Mouse (Mus musculus): ENCODE results near the gene Nckap5.
A peak's percentile ranks its signal among the peaks of the same experiment; 100 is the strongest.
"Not testable (repeated sequence)": the region's sequence is repeated elsewhere in the genome, so short reads cannot be mapped to it uniquely, and the experiment has no call there.

Nckap5 gene

DNA sequence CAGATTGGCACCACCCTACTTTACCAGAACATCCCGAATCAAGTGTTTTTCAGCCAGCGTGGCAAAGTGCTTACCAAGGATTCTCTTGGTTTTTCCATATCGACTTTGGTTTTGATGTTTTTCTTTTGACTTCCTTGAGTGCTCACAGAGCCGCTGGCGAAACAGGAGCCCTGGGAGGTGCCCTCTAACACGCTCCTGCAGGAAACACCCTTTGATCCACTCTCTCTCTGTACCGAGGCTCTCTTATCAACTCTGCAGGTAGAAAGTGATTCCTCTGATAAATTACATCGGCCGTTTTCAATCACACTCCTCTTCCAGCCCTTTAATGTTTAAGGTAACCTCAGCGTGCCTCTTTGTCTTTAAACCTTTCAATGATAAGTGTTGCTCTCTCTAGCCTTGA lies 807.6 kb downstream of the Nckap5 start:
- no peak for DNase-seq (ENCODE audit: low spot score)

DNA sequence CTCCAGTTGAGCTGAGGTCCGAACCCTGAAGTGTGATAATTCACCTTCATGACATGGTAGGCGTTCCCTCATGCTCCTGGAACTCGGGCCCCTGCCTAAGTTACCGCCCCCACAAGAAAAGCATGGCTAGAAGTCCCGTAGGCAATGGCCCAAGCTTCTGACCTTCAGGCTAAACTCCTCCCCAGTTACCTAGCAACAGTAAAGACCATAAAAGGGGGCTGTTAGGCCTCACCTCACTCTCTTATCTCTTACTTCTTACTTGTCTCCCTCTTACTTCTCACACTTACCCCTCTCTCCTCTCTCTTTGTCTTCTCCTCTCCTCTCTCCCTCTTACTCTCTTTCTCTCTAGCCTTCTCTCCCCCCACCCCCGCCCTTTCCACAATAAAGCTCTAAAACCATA lies 811.9 kb downstream of the Nckap5 start:
- not testable (repeated sequence) for DNase-seq (ENCODE audit: low spot score)

DNA sequence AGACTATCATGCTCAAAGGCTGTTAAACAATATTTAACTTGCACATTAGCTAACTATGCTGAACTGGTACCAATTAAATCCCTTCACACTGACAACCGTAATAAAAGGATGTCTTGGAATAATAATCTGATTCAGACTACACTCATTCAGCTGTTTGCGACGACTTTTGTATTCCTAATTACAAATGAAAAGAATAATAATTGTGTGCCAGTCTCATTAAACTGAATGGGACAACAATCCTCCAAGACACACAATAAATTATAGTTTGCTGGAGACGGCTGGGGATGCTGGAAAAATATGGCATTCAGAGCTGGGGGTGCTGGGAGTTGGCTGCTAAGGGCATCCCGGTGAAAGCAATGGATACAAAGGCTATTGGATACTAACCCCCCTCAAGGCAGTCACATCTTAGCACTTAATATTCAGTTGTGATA lies 818.9 kb downstream of the Nckap5 start:
- DNase-seq (ENCODE audit: low spot score), result peak; percentile 12

DNA sequence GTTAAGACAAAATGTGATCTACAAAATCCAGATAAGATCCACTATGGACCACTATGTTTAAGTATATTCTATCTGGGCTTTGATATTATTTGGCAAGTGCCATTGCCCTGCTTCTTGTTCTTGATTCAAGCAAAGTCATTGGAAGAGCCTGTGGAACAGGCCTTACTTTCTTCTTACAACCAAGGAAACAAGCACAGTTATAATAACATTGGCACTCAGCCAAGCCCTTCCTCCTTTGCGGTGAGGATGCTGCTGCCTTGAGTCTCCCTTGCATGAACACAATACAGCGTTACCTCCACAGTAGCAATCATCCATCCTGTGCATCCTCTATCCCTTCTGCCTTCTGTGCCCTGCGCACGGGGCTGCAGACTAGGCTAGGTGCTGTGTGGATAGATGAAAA lies 823.0 kb downstream of the Nckap5 start:
- no peak for DNase-seq (ENCODE audit: low spot score)

DNA sequence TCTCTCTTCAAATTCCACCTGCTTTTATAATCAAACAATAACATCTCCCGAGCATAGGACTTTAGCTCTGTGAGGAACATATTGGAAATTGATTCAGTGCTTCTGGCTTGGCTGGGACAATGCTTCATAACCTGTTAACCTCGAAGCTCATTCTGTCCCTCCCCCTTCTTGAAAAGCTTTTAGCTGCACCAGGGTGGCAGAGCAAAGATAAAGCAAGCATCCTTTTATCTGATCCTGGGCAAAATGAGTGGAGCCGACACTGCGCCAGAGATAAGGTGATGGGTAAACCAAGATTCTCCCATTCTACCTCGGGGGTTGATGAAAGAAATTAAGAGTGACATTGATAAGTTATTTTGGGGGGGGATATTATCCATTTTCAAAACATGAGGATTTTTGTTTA lies 824.9 kb downstream of the Nckap5 start:
- DNase-seq (ENCODE audit: low spot score), result no peak

DNA sequence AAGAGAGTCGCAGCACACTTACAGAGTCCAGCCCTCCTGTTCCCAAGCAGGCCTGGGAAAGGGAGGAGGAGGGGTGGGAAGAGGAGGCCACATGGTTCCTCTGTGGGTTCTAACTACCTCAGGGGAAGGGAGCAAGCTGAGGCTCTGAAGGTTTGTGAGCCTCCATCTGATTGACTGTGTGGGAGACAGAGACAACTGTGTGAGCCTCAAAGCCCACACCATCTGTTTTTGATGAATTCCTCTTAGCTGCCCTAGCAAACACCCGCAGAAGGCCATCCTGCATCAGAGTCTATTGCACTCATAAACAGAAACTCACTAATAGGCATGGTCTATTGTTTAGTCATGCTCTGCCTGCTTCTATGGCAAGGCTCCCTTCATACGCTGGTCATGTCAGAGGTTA lies 834.1 kb downstream of the Nckap5 start:
- DNase-seq (ENCODE audit: low spot score), result no peak

DNA sequence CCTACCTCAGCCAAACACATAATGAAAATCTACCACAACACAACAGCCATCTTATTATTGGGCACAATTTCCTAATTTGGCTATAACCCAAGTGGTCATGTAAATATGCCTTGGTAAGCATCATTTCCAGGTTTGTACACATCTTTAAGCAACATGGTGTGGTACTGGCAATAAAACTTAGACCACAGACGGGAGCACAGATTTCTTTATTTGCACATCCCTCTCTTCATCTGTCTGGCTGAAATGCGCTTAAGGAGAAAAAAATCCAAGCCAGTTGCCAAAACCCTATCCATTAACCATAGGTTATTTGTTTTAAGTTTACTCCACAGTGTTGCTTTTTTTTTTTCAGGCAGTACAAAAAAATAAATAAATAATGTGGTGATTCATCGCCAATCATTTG lies 842.8 kb downstream of the Nckap5 start:
- DNase-seq (ENCODE audit: low spot score), result no peak

DNA sequence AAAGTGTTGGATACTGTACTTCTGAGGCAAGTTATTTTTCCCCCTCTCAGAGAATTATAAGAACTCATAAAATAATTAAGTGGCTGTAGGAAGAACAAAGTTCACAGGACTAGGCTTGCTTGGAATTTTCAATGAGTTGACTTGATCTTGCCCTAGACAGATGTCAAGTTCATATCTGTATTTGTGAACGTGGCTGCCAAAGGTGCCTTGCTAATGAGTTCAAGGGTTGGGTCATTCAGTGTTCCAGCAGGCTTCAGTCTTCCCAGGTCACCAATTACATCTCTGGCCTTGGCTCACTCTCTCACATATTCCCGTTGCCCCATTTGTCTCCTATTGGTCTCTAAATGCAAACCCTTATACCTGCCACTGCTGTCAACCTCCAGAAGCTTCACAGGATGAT lies 846.0 kb downstream of the Nckap5 start:
- DNase-seq (ENCODE audit: low spot score), result no peak

DNA sequence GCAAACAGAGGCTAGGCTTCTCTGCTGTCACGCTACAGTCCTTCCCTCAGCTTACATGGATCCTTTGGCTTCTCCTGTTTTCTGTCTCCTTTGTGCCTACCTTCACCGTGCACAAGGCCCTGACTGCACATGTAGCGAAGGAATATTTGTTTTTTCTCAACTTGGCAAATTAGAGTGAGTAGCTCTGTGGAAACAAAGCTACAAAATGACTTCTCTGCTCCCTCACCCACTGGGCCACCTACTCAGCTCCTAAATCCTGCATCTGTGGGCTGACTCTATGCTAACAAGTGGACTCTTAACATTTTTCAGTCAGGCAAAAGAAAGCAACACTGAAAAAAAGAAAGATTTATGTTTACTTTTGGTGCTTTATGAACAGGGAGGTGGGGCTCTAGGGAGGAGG lies 856.0 kb downstream of the Nckap5 start:
- DNase-seq (ENCODE audit: low spot score), result no peak

DNA sequence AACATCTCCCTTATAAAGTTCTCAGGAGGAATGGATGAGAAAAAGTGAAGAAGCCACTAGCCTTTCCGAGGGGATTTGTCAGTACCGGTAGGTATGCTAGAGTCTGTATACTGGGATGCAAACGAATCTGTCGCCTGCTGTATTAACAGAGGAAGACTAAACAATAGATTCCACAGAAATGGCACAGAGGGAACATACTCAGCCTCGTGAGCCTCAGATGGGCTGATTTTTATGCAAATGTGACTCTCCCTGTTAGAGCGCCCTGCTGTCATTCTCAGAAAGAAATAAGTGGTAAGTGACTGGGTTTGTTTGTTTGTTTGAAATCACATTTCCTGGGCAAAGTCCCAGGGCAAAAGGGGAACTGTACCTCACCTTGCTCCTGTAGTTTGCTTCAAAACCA lies 858.7 kb downstream of the Nckap5 start:
- DNase-seq (ENCODE audit: low spot score), result no peak

DNA sequence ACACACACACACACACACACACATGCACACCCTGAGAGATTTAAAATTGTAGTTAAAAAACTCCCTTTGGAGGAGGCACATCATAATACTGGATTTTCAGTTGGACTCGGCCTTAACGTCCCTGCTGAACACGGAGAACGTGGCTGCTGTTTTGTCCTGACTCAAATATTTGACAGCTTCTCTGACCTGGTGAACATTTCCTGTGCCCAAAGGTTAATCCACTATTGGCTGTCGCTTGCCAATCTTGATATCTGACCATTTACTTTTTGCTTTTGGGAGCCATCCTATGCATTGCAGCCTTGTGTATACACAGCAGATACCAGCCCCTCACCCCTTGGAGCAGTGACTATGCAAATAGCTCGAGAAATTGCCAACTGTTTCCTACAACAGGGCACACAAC lies 862.9 kb downstream of the Nckap5 start:
- no peak for DNase-seq (ENCODE audit: low spot score)

DNA sequence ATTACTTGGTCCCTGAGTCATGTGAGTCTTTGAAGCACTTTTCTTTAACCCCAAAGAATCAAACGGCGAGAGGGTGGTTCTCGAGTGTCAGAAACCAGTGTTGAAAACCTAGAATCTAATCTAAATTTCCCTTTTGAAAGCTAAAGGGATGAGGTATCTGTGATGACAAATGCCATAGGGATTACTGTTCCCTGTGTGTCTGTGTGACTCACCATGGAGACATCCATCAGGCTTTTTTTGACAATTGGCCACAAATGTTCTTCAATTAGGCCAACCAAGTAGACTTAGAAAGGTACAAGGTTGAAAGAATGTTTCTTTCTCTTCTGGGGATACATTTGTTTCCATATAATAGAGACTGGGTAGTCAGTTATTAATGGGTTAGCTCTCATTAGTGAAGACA lies 879.6 kb downstream of the Nckap5 start:
- no peak for DNase-seq (ENCODE audit: low spot score)

DNA sequence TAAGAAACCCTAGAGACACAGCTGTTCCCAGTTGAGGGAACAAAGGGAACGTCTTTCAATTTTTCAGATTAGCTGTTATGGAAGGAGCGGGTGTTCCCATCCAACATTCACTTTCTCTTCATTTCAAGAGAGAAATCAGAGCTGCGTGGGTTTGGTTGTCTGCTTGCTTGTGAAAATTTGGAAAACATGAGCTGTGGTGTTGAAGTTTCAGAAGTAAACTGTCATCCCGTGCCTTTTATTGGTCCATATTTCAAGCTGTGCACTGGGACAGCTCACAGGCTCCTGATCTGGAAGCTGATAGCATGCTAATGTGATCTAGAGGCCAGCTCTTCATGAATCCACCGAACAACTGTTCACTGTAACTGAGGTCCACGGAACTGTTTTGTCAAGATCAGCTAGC lies 881.5 kb downstream of the Nckap5 start:
- no peak for DNase-seq (ENCODE audit: low spot score)

DNA sequence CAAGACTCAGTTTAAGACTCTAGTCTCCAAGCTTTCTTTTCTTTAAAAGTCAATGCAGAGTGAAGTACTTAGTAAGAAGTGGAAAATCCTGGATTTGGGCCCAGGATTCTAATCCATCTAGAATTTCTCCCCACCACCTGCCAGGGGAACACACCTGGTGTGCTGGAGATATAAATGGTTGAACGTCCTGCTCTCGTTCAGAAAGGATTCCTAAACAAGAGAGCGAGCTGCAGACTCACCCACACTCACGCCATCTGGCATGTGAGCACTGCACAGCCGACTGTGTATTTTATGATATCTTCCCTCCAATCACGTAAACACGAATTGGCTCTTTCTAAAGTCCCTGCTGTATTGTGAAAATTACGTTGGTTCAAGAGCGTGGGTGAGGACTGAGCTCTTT lies 885.5 kb downstream of the Nckap5 start:
- DNase-seq (ENCODE audit: low spot score), result no peak

DNA sequence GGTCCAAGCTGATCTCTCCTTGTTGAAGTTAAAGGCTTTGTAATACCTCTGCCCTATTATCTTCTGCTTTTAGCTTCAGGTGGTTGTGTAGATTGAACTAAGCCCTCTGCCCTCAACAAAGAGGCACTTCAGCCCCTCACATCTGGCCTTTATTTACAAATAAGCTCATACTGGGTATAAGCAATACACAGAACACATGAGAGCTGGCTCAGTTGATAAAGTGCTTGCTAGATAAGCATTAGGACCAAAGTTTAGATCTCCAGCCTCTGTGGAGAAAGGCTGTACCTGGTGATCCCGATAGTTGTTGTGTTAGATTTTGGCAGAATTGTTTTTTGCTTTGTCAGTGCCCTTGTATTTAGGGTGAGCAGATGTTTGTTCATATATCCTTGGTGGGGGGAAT lies 887.3 kb downstream of the Nckap5 start:
- DNase-seq (ENCODE audit: low spot score), result no peak

DNA sequence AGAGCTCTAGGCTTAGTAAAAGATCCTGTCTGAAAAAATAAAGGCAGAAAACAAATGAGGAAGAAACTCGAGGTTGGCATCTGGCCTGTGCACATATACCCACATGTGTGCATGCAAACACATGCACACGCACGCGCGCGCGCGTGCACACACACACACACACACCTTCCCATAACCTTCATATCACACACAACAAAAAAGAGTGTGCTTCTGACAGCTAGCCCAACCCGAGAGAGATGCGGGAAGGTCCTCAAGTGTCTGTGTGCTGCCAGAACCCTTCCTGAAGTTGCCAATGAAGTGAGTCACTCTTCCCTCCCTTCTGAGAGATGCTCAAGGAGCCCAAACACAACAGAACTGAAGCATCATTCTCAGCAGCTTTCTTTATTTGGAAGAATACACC lies 905.1 kb downstream of the Nckap5 start:
- no peak for DNase-seq (ENCODE audit: low spot score)

DNA sequence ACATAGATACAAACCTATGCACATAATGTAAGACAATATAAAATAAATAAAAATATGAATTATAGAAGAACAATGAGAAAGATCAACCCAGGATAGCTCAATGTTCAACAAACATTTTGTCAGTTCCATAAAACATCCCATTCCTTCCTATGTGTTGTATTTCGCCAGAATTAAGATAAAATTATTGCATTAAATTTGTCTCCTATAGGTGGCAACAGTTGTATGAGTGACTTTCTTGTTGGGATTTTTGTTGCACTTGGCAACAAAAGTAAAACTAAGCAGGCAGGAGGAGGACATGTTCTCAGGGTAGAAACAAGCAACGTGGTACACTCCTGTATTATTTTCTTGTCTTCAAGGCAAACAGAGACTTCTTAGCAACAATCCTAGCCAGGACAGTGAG lies 907.5 kb downstream of the Nckap5 start:
- no peak for DNase-seq (ENCODE audit: low spot score)

DNA sequence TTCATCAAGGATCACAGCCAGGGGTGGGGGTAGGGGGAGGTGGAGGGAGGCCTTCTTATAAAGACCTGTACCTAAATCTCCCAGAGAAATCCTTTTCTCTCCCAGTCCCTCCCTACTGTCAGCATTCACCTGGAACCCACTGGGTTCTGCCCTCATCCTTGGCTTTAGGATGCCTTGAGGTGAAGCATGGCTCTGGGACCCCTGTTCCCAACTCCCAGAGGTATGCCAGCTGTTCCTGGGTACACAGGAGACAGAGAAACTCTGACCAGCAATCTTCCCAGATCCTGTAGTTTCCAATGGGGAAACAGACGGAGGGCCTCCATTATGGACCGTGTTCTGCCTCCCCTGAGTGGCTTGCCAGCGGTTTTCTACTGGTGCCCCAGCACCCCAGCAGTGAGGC lies 909.9 kb downstream of the Nckap5 start:
- DNase-seq (ENCODE audit: low spot score), result no peak

DNA sequence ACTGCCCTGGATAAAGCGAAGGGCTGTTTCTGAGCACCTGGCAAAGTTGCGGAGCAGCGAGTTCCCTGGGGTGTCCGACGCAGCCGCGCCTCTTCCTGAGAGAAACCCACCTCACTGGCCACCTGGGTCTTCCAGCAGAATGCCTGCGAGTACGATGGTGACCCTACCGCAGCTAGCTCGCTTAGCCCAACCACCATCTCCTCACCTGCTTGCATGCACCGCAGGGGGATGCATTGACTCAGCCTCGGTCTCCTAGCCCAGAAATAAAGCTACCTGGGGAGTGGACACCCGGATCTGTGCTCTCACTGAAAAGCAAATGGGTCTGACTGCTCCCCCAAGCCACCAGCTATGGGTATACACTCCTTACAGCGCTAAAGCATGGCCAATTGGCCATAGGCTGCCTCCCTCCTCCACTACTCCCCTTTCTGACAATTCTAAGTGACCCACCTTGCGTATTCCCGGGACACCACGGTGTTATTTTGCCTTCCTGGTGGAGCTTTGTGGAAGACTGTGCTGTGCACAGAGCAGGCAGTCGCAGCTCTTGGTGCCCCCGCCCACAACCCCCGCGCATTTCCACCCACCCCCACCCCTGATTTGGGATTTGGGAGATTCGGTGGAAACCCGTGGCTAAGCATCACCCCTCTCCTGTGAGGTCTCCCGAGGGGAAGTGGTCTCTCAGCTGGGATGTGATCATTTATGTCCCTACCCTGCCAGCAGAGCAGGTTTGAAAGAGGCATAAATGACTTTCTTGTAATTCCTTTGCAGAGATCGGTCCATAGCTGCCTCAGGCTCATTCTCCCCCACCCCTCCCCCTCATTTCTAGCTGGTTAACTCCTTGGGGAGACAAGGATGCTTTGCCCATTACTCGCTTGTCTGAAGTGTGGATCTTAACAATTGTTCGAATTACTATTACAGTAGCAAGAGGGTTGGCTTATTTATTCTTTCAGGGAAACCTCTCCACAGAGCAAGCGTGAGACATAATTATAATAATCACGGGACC lies 917.7 kb downstream of the Nckap5 start, which contains the start of gene Lypd1:
Gene Lypd1, minus strand, starts transcription at position 501 of the 1,000 bp plus-strand sequence.
- DNase-seq (ENCODE audit: low spot score), result peak; percentile 38

DNA sequence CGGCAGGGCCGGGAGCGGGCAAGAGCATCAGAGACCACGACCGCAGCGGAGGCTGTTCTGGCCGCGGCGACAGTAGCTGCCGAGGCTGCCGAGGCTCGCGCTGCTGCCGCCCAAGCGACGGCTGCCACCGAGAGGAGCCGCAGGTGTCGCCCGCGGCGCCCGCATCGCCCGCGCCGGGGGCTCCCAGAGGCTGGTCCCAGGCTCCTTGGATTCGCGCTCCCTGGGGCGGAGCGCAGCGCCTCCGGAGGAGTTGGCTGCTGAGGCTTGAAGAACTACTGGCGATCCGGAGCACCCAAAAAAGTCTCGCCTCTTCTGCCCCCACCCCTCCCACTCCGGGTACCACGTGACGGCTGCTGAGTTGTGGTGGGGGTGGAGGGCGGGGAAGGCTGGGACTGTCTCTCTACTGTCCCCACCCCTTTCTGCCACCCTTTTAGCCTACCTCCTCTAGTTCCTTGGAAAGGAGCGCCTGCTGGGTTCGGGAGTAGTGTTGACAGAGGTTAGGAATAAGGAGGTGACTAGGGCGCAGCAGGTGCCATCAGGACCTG lies 918.6 kb downstream of the Nckap5 start:
- DNase-seq (ENCODE audit: low spot score), result peak; percentile 53

DNA sequence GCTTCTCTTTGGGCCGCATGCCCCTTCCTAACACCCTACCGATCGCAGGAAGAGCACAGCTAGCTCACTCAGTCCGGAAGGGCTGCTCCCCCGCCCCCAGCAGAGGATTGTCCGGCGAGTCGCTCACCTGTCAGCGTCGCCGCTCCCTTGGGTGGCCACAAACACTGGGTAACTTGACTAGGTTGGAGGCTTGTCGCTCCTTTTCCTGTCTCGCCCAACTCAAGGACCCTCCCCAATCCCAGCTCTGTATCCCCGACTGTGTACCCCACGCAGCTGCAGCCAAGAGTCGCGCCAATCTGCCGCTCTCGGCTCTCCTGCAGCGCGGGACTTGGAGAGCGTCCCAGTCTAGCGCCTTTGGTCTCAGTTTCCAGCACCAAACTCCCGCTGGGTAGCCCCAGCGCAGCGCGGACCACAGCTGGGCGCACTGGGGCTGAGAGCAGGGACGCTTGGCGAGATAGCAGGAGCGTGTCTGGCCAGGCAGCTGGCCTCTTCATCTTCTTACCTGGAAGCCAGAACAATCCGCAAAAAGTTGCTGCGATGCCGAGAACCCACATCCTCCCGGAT lies 919.2 kb downstream of the Nckap5 start:
- DNase-seq (ENCODE audit: low spot score), result peak; percentile 47

DNA sequence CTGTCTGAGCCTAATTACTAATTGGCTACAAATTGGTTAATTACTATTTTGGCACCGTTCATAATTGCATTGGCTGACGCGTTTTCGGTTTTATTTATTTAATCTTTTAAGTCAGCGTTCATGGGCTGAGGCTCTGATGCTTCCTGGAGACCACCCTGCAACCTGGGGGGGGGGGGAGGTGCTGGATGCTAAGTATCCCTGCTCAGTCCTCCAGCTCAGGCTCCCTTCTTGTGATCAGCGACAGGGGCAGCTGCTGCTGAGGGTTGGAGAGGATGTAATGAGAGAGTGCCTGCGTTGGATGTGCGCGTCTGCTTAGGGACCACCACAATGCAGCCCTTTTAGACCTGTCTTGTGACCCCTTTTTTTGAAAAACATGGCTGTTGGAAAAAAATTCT lies 919.7 kb downstream of the Nckap5 start:
- no peak for DNase-seq (ENCODE audit: low spot score)

DNA sequence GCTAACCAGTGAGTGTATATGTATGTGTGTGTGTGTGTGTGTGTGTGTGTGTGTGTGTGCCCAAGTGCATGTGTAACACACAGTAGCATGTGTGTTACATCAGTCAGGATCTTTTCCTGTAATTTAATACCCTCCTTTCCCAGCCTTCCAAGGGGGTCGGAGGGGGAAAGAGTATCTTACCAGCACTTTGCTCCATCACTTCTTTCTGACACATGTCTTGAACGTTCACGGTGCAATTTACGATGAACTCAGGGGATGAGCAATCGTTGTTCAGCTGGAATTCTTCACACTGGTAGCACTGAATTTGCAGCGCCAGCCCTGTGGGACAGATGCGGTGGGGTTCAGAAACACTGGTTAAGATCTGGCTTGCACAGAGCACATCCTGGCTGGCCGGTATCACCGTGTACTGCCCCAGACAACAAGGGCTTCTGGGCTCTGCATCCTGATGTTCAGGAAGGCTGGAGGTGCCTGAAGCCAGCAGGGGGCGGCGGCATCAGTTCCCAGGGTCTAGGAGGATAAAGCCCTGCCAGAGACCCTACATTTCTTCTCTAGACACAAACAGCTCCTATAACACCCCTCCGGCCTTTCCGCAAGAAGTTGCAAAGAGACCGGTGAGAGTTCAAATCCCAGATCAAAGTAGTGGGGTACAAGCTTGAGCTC lies 920.3 kb downstream of the Nckap5 start:
- peak; percentile 59 for DNase-seq (ENCODE audit: low spot score)
